Mouse (Mus musculus): ENCODE data around the gene Olfr110.

- TF ChIP-seq POLR2A (IDR thresholded peaks at IDR 0.05; ENCODE audit: borderline replicate concordance, control insufficient read depth, low read depth, low read length): no peak
- no peak for TF ChIP-seq CTCF (IDR thresholded peaks at IDR 0.05; ENCODE audit: control insufficient read depth, insufficient read depth, low read length)
These were observed at the start of gene Olfr110 for GRCm38 (mm10) chr17:37491930-37492518.

All from bone marrow, adult 2 months (tissue).